Mouse (Mus musculus) heart, postnatal 0 days (tissue): ENCODE measurements around the gene Ccdc141. TPM values are rescaled to one million over a fixed set of nuclear protein-coding genes. Genes with fewer than 3 reads are reported as not detected.
"Not testable (repeated sequence)": the region's sequence is repeated elsewhere in the genome, so short reads cannot be mapped to it uniquely, and the experiment has no call there.

Source experiments
- ATAC-seq: fragments of 200-750 bp; cut with Nextera tagmentation; 2 replicates; pipeline ENCODE4 v1.8.0; 2017; ENCODE audit warnings: low read depth, moderate number of reproducible peaks, moderate library complexity; ENCODE audit not compliant: insufficient read depth
- DNase-seq: peaks from one replicate; pipeline ENCODE4 v3.0.0-alpha.2; 2016; ENCODE audit warnings: low spot score
- H3K27ac ChIP-seq: fragments of 300-500 bp; sonication (generic); 2 replicates; pipeline ENCODE4 v1.5.1; 2014; ENCODE audit warnings: low read depth, mild to moderate bottlenecking
- H3K27me3 ChIP-seq: fragments of 300-500 bp; sonication (generic); 2 replicates; pipeline ENCODE4 v1.6.1; 2014; ENCODE audit warnings: low read length, mixed read lengths; ENCODE audit not compliant: control insufficient read depth, insufficient read depth
- H3K36me3 ChIP-seq: fragments of 300-500 bp; sonication (generic); replicated peaks from 2 replicates; pipeline ENCODE4 v1.6.1; 2014; ENCODE audit warnings: low read length, mixed read lengths; ENCODE audit not compliant: control insufficient read depth, insufficient read depth
- H3K4me1 ChIP-seq: fragments of 300-500 bp; sonication (generic); 2 replicates; pipeline ENCODE4 v1.6.1; 2014; ENCODE audit warnings: antibody characterized with exemption; ENCODE audit not compliant: control insufficient read depth, insufficient read depth
- H3K4me2 ChIP-seq: fragments of 300-500 bp; sonication (generic); 2 replicates; pipeline ENCODE4 v1.6.1; 2014; ENCODE audit warnings: low read depth, mild to moderate bottlenecking, low read length, moderate library complexity
- H3K4me3 ChIP-seq: fragments of 300-500 bp; sonication (generic); 2 replicates; pipeline ENCODE4 v1.5.1; 2014; ENCODE audit warnings: low read depth, low read length
- H3K9ac ChIP-seq: fragments of 300-500 bp; sonication (generic); replicated peaks from 2 replicates; pipeline ENCODE4 v1.6.1; 2014; ENCODE audit warnings: low read depth, low read length, mixed read lengths
- H3K9me3 ChIP-seq: fragments of 300-500 bp; sonication (generic); replicated peaks from 2 replicates; pipeline ENCODE4 v1.6.1; 2016; ENCODE audit warnings: low read length; ENCODE audit not compliant: control insufficient read depth
- CTCF ChIP-seq: IDR thresholded peaks from 2 replicates; pipeline ENCODE4 v1.5.1; 2016; ENCODE audit warnings: antibody characterized with exemption, control low read depth, low read depth
- EP300 ChIP-seq: IDR thresholded peaks from 2 replicates; pipeline ENCODE4 v1.6.1; 2016; ENCODE audit warnings: antibody characterized with exemption, low read depth
- WGBS: fragments of 180-500 bp; shearing (Covaris S2); extraction: QIAGEN DNeasy Blood & Tissue Kit; methylation state at CpG from one replicate; pipeline ENCODE4 v1.1.7; 2014; 5-methylcytosine and 5-hydroxymethylcytosine counted together
- polyA plus RNA-seq: library from polyadenylated mRNA; unstranded; fragments of >200 nt; fragmentation: Nextera tagmentation; extraction: Ambion mirVana; gene quantifications from 2 replicates; pipeline ENCODE4 v1.2.1, GENCODE M21; 2015
- total RNA-seq: library from RNA; depleted of rRNA; stranded (reverse); fragments of >200 nt; gene quantifications from 2 replicates; pipeline ENCODE4 v1.2.3, GENCODE M21; 2014; ENCODE audit warnings: low replicate concordance

Gene Ccdc141
- total and polyA plus RNA-seq, 2 experiments from 2014 or later = 139 to 162 TPM

DNA sequence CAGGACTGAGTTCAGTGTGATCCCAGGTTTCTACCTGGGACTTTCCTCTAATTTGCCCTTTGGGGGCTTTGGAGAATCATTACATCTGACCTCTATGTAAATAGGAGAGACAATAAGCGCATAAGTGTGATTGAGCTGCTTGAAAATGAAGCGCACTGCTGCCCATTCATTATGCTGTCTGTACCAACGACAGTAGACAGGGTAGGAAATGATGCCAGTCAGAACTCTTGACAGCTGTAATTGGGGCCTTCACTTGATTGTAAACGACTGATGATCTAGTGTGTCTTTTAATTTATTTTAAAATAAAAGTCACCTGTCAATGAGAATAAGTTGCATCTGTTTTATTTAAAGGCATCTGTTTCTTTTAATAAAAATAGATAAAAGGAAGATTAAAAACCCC lies 152.7 kb downstream of the Ccdc141 start:
- no peak overlapping the region for H3K4me3 ChIP-seq
- H3K4me1 ChIP-seq = no peaks in the 10 kb centered on the region
- H3K36me3 ChIP-seq = peaks cover 44% of the 10 kb centered on the region
- H3K27me3 ChIP-seq = no peaks in the 10 kb centered on the region
- DNase-seq = no peak
- no peak for ATAC-seq
- H3K9ac ChIP-seq = no peak overlapping the region
- TF ChIP-seq EP300 (no peak), CTCF (no peak)
- H3K4me2 ChIP-seq = no peak overlapping the region
- H3K27ac ChIP-seq = no peak overlapping the region
- H3K9me3 ChIP-seq = no peaks in the 10 kb centered on the region
- WGBS = 80% methylated on average over 4 of the region's 4 CpGs

DNA sequence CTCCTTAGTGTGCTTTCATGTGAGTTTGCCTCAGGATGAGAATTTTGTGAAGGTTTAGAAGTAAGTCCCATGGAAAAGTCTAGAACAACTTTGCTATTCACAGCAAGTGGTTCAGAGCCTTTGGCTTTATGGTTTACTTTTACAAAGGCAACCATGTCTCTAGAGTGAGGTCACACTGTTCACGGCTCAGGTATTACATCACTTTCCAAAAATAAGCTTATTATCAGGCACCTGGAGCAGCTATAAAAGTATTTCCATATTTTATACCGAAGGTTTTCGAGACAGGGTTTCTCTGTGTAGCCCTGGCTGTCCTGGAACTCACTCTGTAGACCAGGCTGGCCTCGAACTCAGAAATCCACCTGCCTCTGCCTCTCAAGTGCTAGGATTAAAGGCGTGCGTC lies 157.0 kb downstream of the Ccdc141 start:
- not testable (repeated sequence) for H3K9ac ChIP-seq, H3K9me3 ChIP-seq, H3K4me1 ChIP-seq, H3K27me3 ChIP-seq, H3K4me2 ChIP-seq, H3K4me3 ChIP-seq
- Histone ChIP-seq H3K27ac (peak overlapping the region; percentile 66), H3K36me3 (peaks cover 30% of the 10 kb centered on the region)
- ATAC-seq (peak; percentile 62; the same call in 1 of the 2 replicates), DNase-seq (peak; percentile 58)
- WGBS = 53% methylated on average over 6 of the region's 6 CpGs

DNA sequence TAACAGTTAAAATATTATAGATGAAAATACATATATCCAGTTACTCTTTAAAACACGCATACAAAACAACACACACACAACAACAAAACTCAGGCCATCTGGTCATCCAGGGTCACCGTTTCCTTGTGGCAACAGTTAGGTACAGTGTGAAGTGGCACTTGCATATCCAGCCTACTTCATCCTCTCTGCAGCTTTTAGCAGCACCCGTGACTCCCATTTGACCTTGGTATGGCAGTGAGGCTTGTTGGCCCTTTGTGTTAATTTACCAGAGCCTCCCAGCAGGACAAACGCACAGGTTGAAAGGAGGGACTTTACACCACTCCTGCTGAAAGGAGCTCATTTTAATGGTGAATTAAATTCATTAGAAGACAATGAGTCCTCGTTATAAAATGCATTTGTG lies 158.5 kb downstream of the Ccdc141 start:
- ATAC-seq (peak; percentile 79), DNase-seq (peak; percentile 71)
- no peaks in the 10 kb centered on the region; the same call in 1 of the 2 replicates for H3K4me1 ChIP-seq
- no peak overlapping the region for H3K9ac ChIP-seq
- TF ChIP-seq CTCF (no peak), EP300 (no peak)
- H3K4me3 ChIP-seq = no peak overlapping the region
- peak overlapping the region; percentile 55 for H3K27ac ChIP-seq
- no peak overlapping the region for H3K4me2 ChIP-seq
- no peaks in the 10 kb centered on the region for H3K27me3 ChIP-seq
- no peaks in the 10 kb centered on the region for H3K9me3 ChIP-seq
- H3K36me3 ChIP-seq = peaks cover 26% of the 10 kb centered on the region
- WGBS = 50% methylated on average over 5 of the region's 5 CpGs

DNA sequence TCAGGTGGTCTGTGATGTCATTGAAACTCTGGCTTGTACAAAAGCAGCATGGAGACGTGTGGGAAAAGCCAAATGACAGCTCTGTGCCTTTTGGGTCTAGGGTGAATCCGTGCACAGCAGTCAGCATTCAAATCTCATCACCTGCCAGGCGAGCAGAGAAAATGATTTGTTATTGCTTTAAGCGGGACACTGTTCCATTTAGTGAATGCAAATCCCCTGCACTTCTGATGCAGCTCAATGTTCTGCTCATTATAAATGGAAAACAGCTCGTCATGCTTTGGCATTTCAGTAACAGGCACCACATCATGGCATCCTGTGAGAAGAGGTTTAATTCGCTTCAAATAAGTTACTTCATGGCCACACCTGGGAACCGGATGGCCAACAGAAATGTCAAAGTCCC lies 163.4 kb downstream of the Ccdc141 start:
- WGBS = 74% methylated on average over 7 of the region's 7 CpGs
- TF ChIP-seq CTCF = no peak
- no peak for TF ChIP-seq EP300
- Histone ChIP-seq H3K36me3 (peaks cover 7% of the 10 kb centered on the region; the same call in 1 of the 2 replicates), H3K27ac (no peak overlapping the region), H3K4me3 (no peak overlapping the region), H3K9ac (no peak overlapping the region), H3K4me1 (no peaks in the 10 kb centered on the region; the same call in 1 of the 2 replicates), H3K27me3 (no peaks in the 10 kb centered on the region), H3K4me2 (no peak overlapping the region), H3K9me3 (no peaks in the 10 kb centered on the region)
- no peak for DNase-seq
- no peak for ATAC-seq

DNA sequence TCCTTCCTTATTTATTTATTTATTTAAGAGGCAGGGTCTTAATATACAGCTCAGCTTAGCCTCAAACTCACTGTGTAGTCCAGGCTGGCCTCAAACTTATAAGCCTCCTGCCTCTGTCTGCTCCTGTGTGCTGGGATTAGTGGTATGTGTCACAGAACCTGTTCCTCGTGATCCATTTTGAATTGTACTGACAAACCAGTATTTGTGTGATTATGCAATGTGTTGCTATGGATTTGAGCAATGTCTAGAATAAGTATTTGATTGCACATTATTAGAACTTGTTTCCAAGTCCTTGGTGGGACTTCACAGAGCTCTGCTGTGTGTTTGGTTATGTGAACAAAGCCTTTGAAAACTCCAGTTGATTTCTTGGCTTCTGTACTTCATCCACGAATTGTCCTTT lies 167.3 kb downstream of the Ccdc141 start:
- no peak overlapping the region for H3K27ac ChIP-seq
- H3K9me3 ChIP-seq = no peaks in the 10 kb centered on the region
- H3K36me3 ChIP-seq = no peaks in the 10 kb centered on the region
- TF ChIP-seq CTCF = no peak
- no peak for TF ChIP-seq EP300
- H3K4me1 ChIP-seq = 0 out of 2 replicates have a peak, but pooled peaks cover 4% of the 10 kb centered on the region
- no peak overlapping the region for H3K4me3 ChIP-seq
- DNase-seq (no peak), ATAC-seq (no peak)
- 63% methylated on average over 2 of the region's 2 CpGs for WGBS
- H3K27me3 ChIP-seq = no peaks in the 10 kb centered on the region
- no peak overlapping the region for H3K9ac ChIP-seq
- H3K4me2 ChIP-seq = no peak overlapping the region

DNA sequence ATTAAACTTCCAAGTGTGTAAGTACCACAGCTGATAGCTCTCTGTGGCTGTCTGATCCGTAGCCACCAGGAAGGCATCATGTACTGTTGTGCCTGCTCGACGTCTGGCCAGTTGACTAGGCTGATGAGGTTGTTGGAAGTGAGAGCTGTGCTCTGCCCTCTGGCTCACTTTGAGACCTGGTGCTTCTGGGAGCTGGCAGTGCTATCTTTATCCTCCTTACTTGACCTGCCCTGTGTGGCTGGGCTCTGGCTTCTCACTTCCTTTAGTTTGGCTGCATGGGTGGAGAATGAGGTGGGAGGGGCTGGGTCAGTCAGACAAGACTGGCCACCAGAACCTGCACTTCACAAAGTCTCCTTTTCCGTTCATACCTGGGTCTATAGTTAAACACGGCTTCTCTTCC lies 172.1 kb downstream of the Ccdc141 start:
- WGBS = 28% methylated on average over 5 of the region's 5 CpGs
- H3K27ac ChIP-seq = peak overlapping the region; percentile 61
- peak; percentile 99 for ATAC-seq

More for the DNA sequence above, 172.1 kb downstream of the Ccdc141 start:
- TF ChIP-seq EP300 (no peak), CTCF (peak; percentile 6; the same call in 1 of the 2 replicates)
- H3K4me2 ChIP-seq = no peak overlapping the region
- H3K9me3 ChIP-seq = no peaks in the 10 kb centered on the region
- H3K4me3 ChIP-seq = no peak overlapping the region
- H3K27me3 ChIP-seq = no peaks in the 10 kb centered on the region
- H3K4me1 ChIP-seq = 0 out of 2 replicates have a peak, but pooled peaks cover 4% of the 10 kb centered on the region
- H3K9ac ChIP-seq = no peak overlapping the region
- no peaks in the 10 kb centered on the region for H3K36me3 ChIP-seq
- DNase-seq = peak; percentile 80
